Mouse (Mus musculus): ENCODE results near the gene Cmtm8.

The Cmtm8 gene

DNA sequence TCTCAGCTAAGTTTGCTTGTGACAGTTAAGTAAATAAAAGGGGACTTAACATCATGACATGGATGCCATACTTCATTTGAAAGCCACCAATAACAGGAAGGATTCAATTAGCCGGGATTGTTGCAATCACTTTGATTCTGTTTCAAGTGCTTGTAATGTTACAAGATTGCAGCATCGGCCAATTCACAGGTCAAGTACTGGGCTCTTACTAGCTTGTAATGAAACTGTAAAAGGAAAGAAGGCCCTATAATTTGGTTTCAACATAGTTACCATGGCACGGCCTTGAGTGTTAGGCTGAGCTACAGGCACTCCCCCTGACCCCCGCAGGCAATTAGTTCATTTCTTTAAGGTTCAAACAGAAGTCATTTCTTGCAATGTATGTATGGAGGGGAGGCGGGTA lies 5.1 kb downstream of the Cmtm8 start:
- no peak for DNase-seq (ENCODE audit: low read depth, low spot score)
- Histone ChIP-seq H3K27me3 (ENCODE audit: control insufficient read depth, insufficient read depth, low read length, poor library complexity, severe bottlenecking) (no peaks in the 10 kb centered on the region), H3K36me3 (ENCODE audit: control insufficient read depth, insufficient read depth, low read length, poor library complexity, severe bottlenecking) (no peaks in the 10 kb centered on the region)

DNA sequence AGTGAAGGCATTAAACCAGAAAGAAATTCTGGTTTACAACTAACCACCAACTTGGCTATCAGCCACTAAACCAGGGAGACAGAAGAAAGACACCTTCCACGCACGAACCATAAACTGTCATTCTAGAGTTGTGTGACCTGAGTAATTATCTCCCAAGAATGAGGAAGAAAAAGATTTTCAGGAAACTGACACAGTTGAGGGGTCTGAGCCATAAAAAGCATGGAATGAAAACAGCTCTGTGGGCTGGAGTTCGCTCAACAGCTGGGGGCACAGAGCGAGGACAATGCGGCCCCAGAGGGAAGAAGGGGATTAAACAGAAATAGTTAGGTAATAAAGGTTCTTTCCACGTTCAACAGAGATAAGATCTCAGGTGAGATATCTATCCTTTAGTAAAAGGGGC lies 12.4 kb downstream of the Cmtm8 start:
- no peak for DNase-seq (ENCODE audit: low read depth, low spot score)
- H3K27me3 ChIP-seq (ENCODE audit: control insufficient read depth, insufficient read depth, low read length, poor library complexity, severe bottlenecking), result no peaks in the 10 kb centered on the region
- H3K36me3 ChIP-seq (ENCODE audit: control insufficient read depth, insufficient read depth, low read length, poor library complexity, severe bottlenecking), result no peaks in the 10 kb centered on the region

DNA sequence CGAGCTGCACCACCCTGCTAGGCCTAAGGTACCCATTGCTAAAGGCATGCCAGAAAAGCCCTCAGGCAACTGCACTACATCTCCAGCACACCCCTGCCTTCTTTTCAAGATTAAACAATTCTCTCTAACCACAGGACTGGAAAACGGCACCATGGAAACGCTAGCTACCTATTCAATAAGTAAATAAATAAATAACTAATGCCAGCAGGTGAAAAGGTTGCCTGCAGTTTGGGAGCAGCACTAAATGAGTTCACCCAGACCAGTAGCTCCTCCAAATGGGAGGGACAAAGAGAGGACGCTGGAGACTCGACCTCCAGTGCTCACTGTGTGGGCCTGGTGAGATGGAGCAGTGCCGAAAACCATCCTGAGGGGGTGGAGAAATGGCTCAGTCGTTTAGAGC lies 13.6 kb downstream of the Cmtm8 start:
- H3K36me3 ChIP-seq (ENCODE audit: control insufficient read depth, insufficient read depth, low read length, poor library complexity, severe bottlenecking), result no peaks in the 10 kb centered on the region
- DNase-seq (ENCODE audit: low read depth, low spot score), result no peak

DNA sequence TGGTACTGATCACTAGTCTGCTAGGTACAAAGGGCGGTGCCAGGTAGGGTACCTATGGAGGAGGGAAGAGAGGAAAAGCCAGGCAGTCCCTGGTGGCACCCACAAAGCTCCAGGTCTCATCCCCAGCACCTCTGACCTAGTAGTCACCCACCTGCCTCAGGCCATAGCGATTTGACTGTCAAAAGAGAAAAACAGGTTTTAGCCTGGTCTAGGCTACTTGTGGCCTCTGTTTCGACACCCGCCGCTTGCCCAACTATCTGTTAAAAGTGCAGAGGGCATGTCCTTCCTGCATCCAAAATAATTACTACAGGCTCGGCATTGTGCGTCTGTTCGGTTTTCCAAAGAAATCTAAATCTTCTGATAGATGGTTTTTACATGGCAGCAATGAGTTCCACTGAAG lies 14.3 kb downstream of the Cmtm8 start:
- Histone ChIP-seq H3K27me3 (ENCODE audit: control insufficient read depth, insufficient read depth, low read length, poor library complexity, severe bottlenecking) (no peaks in the 10 kb centered on the region), H3K36me3 (ENCODE audit: control insufficient read depth, insufficient read depth, low read length, poor library complexity, severe bottlenecking) (no peaks in the 10 kb centered on the region)
- DNase-seq (ENCODE audit: low read depth, low spot score), result no peak

More for the DNA sequence above, 13.6 kb downstream of the Cmtm8 start:
- no peaks in the 10 kb centered on the region for H3K27me3 ChIP-seq (ENCODE audit: control insufficient read depth, insufficient read depth, low read length, poor library complexity, severe bottlenecking)

DNA sequence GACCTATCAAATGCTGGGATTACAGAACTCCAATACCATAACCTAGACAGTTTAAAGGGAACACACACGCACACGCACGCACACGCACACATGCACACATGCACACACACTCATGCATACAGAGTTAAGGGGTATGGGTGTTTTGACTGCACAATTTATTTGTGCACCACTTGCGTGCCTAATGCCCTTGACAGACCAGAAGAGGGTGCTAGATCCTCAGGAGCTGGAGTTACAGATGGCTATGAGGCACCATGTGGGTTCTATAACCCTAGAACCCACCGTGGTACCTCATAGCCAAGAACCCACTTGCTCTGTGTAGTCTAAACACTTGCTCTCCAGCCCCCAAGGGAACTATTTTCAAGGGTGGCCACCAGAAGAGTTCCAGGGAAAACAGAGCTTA lies 15.6 kb downstream of the Cmtm8 start:
- Histone ChIP-seq H3K36me3 (ENCODE audit: control insufficient read depth, insufficient read depth, low read length, poor library complexity, severe bottlenecking) (no peaks in the 10 kb centered on the region), H3K27me3 (ENCODE audit: control insufficient read depth, insufficient read depth, low read length, poor library complexity, severe bottlenecking) (no peaks in the 10 kb centered on the region)
- no peak for DNase-seq (ENCODE audit: low read depth, low spot score)

DNA sequence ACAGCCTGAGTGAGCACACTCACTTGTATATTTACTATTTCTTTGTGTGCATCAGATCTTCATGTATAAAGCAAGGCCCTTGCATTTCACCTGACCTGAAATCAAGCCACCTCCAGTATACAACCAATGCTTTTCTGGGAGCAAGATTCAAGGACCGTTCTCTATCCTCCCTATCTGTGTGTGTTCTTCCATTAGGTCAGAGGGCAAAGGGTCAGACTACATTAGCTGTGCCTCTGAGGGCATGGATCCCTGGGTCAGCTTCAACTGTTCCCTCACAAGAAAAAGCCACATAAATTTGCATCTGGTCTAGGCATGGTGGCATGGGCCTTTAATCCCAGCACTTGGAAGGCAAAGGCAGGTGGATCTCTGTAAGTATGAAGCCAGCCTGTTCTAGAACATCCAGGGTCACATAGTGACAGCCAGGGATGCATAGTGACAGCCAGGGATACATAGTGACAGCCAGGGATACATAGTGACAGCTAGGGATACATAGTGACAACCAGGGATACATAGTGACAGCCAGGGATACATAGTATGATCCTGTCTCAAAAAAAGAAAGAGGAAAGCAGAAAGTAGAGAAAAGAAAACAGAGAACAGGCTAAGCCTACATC lies 16.6 kb downstream of the Cmtm8 start:
- Histone ChIP-seq H3K27me3 (ENCODE audit: control insufficient read depth, insufficient read depth, low read length, poor library complexity, severe bottlenecking) (no peaks in the 10 kb centered on the region), H3K36me3 (ENCODE audit: control insufficient read depth, insufficient read depth, low read length, poor library complexity, severe bottlenecking) (no peaks in the 10 kb centered on the region)
- no peak for DNase-seq (ENCODE audit: low read depth, low spot score)

DNA sequence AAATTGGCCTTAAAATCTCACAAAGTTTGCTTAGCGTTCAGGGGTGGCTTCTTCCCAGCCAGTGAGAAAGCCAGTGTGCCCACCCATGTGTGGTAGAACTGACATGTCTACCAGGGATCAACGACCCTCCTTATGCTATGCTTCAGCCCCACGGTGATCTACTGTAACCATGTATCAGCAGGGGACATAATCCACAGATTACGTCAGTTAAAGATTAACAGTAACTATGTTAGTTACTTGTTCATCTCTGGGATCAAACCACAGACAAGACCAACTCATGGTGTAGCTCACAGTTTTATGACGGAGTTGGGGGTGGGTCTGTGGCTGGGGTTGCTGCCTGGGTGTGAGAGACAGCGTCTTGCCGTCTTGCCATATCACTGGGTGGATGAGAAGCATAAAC lies 19.8 kb downstream of the Cmtm8 start:
- DNase-seq (ENCODE audit: low read depth, low spot score), result no peak
- H3K36me3 ChIP-seq (ENCODE audit: control insufficient read depth, insufficient read depth, low read length, poor library complexity, severe bottlenecking), result no peaks in the 10 kb centered on the region

DNA sequence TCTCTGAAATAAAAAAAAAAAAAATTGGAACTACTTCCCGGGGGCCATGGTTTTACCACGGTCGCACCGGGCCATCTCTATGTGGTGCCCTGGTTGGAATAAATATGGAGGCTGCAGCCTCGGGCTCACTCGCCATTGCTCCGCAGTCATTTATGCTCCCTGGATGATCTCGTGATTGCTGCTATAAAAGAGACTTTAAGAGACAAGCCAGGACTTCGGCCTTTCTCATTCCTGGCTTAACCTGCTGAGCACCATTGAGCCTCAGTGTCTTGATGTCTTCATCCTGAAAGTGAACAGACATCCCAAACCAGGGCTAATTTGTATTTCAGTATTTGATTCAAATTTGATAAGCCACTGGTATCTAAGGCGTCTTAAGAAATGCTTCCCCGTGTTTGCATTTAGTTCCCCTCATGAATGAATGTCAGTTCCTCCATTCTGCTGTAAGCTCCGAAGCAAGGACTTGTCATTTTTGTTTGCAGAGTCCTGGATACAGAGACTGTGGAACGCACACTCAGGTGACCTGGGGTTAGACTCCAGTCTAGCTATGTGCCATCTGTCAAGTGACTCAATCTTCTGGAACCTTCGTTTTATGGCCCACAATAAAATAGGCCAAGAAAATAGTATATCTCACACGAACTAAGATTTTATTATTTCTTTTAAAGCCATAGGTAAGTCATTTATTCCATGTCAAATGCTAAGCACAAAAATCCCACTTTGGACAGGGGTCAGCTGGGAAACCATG lies 22.2 kb downstream of the Cmtm8 start:
- no peak for DNase-seq (ENCODE audit: low read depth, low spot score)
- no peaks in the 10 kb centered on the region for H3K36me3 ChIP-seq (ENCODE audit: control insufficient read depth, insufficient read depth, low read length, poor library complexity, severe bottlenecking)
- H3K27me3 ChIP-seq (ENCODE audit: control insufficient read depth, insufficient read depth, low read length, poor library complexity, severe bottlenecking), result no peaks in the 10 kb centered on the region

More for the DNA sequence above, 19.8 kb downstream of the Cmtm8 start:
- no peaks in the 10 kb centered on the region for H3K27me3 ChIP-seq (ENCODE audit: control insufficient read depth, insufficient read depth, low read length, poor library complexity, severe bottlenecking)

DNA sequence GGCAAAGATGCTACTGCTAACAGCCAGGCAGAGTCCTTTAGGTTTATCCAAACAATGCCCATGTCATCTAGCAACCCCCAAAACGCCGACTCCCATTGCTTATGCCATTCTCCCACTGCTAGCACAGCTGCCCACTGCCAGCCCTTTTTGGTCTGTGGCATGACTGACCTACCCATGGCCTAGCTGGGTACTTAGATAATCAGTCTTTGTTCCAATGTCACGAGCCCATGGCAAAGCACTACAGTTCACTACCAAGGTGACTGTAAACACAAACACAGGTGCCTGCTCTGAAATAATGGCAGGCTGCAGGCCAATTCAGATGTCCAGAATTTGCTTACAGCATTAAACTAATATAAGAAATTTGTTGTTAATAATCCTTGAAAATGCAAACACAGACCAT lies 25.0 kb downstream of the Cmtm8 start:
- no peaks in the 10 kb centered on the region for H3K36me3 ChIP-seq (ENCODE audit: control insufficient read depth, insufficient read depth, low read length, poor library complexity, severe bottlenecking)
- no peaks in the 10 kb centered on the region for H3K27me3 ChIP-seq (ENCODE audit: control insufficient read depth, insufficient read depth, low read length, poor library complexity, severe bottlenecking)
- DNase-seq (ENCODE audit: low read depth, low spot score), result no peak

DNA sequence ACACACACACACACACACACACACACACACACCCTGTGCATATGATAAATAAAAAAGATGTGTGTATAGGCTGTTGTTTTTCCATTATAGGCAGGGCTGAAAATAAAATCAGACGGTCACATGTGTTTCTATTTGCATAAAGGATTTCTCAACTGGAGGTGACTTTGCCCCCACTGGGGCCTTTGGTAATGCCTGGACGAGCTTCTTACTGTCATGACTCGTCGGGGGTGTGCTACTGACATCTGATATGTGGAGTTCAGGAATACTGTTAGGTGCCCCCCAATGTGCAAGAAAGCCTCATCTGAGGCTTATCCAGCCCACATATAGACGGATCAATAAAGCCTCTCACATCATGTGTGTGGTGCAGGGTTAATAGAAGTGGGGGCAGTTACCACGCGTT lies 26.9 kb downstream of the Cmtm8 start:
- peak; percentile 41 for DNase-seq (ENCODE audit: low read depth, low spot score)
- no peaks in the 10 kb centered on the region for H3K27me3 ChIP-seq (ENCODE audit: control insufficient read depth, insufficient read depth, low read length, poor library complexity, severe bottlenecking)
- no peaks in the 10 kb centered on the region for H3K36me3 ChIP-seq (ENCODE audit: control insufficient read depth, insufficient read depth, low read length, poor library complexity, severe bottlenecking)

DNA sequence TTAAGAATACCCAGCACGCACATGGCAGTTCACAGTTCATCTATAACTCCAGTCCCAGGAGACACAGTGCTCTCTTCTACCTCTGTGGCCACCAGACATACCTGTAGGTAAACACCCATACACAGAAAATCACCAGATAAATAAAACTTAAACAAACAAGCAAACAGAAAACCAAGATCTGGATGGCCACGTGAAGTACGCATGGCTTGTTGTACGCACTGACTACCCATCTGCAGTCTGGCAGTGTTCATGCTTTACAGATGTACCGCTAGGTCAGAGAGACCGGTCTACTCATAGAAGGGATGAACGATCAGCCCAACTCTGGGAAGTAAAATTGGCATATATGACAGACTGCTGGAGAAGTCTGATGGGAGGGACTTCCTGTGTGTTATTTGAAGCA lies 27.8 kb downstream of the Cmtm8 start:
- no peak for DNase-seq (ENCODE audit: low read depth, low spot score)
- Histone ChIP-seq H3K27me3 (ENCODE audit: control insufficient read depth, insufficient read depth, low read length, poor library complexity, severe bottlenecking) (no peaks in the 10 kb centered on the region), H3K36me3 (ENCODE audit: control insufficient read depth, insufficient read depth, low read length, poor library complexity, severe bottlenecking) (no peaks in the 10 kb centered on the region)

DNA sequence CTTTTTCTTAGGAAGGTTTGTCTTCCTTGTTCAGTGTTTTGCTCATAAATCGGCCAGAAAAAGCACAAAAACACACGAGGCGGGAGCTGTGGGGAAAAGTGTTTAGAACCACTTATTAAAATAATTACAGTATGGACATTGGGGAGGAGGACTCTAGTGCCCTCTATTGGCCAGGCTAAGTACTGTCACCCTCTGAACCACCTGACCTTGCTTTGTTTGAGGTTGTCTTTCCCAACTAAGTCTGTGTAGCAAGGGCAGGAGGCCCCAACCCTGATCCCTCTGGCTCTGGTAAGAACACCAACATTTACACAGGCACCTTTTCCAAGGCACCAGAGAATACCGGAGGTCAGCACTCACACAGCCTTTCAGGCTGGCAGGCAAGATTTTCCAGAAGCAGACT lies 28.6 kb downstream of the Cmtm8 start:
- no peaks in the 10 kb centered on the region for H3K36me3 ChIP-seq (ENCODE audit: control insufficient read depth, insufficient read depth, low read length, poor library complexity, severe bottlenecking)
- no peaks in the 10 kb centered on the region for H3K27me3 ChIP-seq (ENCODE audit: control insufficient read depth, insufficient read depth, low read length, poor library complexity, severe bottlenecking)
- DNase-seq (ENCODE audit: low read depth, low spot score), result peak; percentile 83

DNA sequence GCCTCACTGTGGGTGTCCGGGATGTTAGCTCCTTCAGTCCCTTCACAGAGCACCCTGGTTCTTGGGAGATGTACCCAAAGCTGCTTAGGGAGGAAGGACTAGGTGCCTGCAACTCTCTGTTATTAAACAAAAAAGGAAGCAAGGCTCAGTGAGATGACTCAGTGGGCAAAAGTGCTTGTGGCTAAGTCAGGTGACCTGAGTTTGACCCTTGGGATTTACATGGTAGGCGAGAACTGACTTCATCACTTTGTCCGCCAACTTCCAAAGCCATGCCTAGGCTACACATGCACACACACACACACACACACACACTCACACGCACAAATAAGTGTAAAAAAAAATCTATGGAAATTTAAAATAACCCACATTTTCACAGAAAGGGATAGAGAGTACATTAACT lies 32.0 kb downstream of the Cmtm8 start:
- no peaks in the 10 kb centered on the region for H3K27me3 ChIP-seq (ENCODE audit: control insufficient read depth, insufficient read depth, low read length, poor library complexity, severe bottlenecking)
- H3K36me3 ChIP-seq (ENCODE audit: control insufficient read depth, insufficient read depth, low read length, poor library complexity, severe bottlenecking), result no peaks in the 10 kb centered on the region
- DNase-seq (ENCODE audit: low read depth, low spot score), result peak; percentile 80

DNA sequence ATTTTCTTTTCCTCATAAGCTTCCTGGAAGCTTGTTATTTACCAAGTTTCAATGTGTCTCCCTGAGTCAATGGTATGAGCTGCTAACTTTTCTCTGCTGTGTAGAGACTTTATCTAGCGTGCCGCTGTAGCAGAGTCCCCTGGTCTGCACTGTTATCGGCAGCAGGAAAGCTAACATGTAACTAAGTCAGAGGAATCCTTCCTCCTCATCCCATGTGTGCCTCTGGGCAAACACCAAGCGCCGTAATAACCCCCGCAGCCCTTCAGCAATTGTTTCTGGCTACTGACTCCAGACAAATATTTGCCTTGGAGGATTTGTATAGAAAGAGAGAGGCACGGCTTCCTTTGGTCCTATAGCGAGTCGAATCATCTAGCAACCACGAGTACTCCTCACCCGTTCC lies 33.1 kb downstream of the Cmtm8 start:
- Histone ChIP-seq H3K36me3 (ENCODE audit: control insufficient read depth, insufficient read depth, low read length, poor library complexity, severe bottlenecking) (no peaks in the 10 kb centered on the region), H3K27me3 (ENCODE audit: control insufficient read depth, insufficient read depth, low read length, poor library complexity, severe bottlenecking) (no peaks in the 10 kb centered on the region)
- DNase-seq (ENCODE audit: low read depth, low spot score), result no peak

DNA sequence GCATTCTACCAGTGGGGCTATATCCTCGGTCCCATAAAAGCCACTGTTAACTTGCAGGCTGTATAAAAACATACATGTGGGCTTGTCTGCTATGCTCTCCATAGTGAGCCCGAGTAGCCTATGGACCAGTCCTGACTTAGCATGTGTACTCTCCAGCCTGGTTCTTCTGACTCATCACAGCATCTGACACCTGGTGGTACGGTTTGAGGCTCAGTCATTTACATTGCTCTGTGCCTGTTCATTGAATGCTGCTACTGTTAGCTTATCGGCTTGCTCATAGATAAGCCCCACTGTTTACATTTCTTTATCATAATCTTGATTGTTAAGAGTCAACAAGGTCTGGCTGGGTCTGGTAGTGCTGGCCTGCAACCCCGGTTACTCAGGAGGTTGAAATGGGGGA lies 35.3 kb downstream of the Cmtm8 start:
- no peaks in the 10 kb centered on the region for H3K36me3 ChIP-seq (ENCODE audit: control insufficient read depth, insufficient read depth, low read length, poor library complexity, severe bottlenecking)
- H3K27me3 ChIP-seq (ENCODE audit: control insufficient read depth, insufficient read depth, low read length, poor library complexity, severe bottlenecking), result no peaks in the 10 kb centered on the region
- DNase-seq (ENCODE audit: low read depth, low spot score), result no peak

DNA sequence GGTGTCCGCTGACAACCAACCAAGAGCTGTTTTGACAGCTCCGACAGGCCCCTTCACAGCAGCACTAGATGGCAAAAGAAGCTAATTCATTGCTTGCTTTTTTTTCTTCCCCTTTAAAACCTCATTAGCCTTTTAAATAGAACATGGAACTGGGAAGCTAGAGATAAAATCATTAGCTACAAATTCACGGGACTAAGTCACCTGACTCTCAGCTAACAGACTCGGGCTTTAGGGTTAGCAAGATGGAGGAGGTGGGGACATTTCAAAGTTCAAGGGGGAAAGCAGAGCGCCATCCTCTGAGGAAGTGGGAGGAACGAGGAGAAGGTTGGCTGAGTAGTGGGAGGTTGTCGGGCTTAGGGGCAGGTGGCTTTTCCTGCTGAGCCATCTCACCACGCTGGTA lies 36.7 kb downstream of the Cmtm8 start:
- DNase-seq (ENCODE audit: low read depth, low spot score), result no peak
- no peaks in the 10 kb centered on the region for H3K36me3 ChIP-seq (ENCODE audit: control insufficient read depth, insufficient read depth, low read length, poor library complexity, severe bottlenecking)
- H3K27me3 ChIP-seq (ENCODE audit: control insufficient read depth, insufficient read depth, low read length, poor library complexity, severe bottlenecking), result no peaks in the 10 kb centered on the region

Data from splenic B cell, adult 2 months (primary cell).